Mouse (Mus musculus) right cerebral cortex, postnatal 14 days (tissue): ENCODE data around the gene Pkdcc.

Source experiments
- DNase-seq: peaks from one replicate; pipeline ENCODE4 v3.0.0; 2022

Pkdcc gene

DNA sequence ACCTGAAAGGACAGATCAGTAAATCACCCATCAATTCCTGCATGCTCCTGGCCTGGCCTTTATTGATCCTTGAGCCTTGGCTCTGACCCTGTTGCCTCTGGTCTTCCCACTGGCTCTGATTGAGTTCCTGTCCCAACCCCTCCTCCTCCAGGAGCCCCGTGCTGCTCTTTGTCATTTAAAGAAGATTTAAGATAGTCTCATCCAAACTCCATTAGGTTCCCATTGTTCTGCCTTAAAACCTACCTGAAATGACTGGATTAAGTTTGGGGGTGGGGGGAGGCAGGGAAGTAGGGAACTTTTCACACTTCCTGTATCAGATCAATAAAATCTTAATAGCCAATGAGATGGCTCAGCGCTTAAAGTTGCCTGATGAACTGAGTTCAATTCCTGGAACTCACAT, 33.4 kb downstream of the Pkdcc start:
- no peak for DNase-seq

DNA sequence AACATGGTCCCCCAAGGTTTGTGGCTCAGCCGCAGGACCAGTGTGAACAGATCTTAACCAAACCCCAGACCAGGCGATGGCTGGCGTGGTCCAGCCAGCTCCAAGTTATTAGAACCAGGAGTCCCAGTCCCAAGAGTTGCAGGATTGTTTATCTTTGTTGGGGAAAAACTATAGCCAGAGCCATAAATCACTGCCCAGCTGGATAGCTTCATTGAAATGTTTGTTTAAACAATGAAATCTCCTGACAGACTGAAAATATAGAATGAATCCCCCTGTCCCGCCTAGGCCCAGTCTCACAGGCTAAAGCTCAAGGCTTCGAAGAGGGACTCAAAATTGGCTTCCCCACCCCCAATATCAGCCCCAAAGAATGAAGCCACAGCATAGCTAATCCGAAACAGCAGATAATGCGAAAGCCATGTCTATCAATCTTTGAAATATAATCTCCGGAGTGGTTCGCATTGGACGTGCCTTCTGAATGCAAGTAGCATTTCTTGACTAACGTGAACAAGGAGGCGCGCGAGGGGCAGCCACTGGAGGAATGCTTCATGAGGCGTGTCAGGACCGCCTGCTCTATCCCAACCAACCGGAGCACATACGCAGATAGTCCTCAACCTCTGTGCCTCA, 35.9 kb downstream of the Pkdcc start:
- no peak for DNase-seq

DNA sequence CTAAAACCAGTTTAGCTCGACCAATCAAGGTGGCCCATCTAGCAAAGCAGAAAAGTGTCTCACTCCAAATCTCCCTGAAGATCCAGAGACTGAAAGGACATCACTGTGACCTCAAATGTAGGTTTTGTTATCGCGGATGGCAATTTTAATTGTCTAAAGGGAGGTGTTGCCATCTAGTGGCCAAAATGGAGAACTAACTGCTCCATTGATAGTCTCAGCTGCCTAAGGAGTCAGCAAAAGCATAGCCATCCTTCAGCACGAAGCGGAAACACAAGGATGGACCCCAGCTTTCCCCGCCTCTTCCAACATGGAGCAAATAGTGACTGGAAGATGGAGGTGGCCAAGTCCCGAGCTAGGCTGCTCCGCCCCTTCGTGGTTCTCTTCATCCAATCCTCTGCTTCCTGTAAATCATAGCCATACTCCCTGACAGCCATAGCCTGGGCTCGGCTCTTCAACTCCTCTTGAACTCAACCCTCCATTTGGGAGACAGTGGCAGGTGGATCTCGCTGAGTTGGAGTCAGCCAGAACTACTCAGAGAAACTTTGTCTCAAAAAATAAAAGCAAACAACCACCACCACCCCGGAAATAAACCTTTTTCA, 38.1 kb downstream of the Pkdcc start:
- no peak for DNase-seq

DNA sequence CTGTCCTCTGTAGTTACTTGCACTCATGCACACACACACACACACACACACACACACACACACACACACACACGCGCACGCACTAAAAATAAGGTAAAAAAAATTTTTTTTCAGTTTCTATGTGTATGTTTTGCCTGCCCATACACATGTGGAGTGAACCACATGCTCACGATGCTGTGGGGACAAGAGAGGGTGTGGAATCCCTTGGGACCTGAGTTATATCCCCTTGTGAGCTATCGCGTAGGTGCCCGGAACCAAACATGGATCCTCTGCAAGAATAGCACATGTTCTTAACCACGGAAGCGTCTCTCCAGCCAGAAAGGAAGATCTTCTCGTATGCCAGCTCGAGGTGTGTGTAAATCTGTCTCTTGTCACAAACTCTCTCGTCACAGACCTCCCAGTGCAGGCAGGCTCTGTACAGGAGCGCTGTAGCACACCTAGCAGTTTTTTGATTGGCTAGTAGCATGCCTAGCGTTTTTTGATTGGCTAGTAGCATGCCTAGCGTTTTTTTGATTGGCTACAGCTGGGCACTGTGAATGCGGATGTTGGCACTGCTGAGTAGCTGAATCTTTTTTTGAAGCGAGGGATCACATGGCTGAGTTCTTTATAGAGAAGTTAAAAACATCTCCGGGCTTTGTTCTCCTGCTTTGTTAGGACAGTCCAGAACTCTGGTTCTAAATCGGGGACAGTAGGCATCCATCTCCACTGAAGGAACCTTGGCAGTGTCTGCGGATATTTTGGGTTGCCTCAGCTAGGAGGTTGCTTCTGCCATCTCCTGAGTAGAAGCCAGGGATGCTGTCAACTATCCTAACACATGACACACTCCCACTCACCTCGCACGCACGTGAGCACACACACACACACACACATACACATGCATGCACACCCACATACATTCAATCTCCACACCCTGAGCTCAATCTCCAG, 52.4 kb downstream of the Pkdcc start:
- DNase-seq = peak; percentile 64

DNA sequence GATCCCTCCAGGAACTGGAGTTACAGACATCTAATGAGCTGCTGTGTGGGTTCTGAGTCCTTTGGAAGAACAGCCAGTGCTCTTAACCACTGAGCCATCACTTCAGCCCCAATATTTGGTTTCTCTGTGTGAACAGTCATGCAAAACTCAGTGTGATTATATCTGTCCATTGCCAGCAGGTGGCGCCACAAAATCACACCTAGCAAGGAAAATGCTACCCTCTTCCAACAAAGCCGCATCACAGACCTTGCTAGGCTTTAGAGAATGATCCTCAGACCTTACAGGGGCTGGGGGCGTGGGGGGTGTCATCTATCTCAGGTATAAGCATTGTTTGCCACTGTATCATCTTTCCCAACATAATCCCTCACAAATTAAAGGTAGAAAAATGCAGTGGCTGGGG, 56.4 kb downstream of the Pkdcc start:
- DNase-seq = peak; percentile 87

DNA sequence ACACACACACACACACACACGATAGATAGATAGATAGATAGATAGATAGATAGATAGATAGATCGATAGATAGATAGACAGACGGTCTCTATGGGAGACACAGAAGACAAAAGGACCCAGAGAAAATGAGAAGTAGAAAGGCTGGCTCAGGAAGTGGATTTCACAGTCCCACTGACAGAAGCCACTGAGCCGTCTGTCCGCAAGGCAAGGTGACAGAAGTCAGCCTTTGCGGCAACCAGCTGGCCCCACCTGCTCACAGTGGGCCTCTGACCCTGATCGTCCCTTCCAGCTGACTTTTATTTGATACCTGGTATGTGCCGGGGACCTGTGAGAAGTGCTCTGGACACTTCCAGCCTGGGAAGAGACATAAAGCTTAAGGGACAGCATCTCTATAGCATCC, 57.5 kb downstream of the Pkdcc start:
- no peak for DNase-seq

DNA sequence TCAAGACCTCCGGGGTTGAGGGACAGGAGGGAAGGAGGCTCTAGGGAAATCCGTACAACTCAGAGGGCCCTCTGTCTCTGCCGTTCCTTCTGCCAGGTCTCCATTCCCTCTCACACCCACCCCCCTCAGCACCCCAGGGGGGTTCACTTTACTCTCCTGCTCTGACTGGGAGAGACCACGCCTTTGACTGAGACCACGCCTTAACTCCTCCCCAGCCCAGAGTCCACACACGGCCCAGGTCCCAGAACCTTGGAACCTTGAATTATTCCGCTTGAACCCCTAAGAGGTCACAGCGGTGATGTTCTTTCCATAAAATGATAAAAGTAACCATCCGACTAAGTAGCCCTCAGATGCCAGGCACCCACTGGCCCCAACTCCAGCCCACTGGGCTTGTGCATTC, 58.5 kb downstream of the Pkdcc start:
- no peak for DNase-seq

DNA sequence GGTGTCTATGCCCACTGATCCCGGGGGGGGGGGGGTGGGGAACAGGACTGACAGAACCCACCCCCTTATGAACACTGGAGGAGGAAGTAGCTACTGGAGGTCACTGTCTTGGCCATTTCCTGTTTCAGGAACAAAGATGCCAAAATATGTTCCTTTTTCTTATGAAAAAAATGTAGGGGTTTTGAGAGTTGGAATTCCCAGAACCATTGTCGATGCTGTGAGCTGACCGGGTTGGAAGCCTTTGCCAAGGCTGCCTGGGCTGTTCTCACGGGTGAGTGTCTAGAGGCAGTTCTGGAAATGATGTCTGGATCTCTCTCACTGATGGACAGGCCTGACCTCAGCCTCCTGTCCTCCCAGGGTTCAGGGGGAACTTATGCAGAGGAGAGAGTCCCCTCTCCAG, 59.0 kb downstream of the Pkdcc start:
- no peak for DNase-seq
